Mouse (Mus musculus): Measurements from ENCODE around the gene Chsy1. TPM values are rescaled to one million over a fixed set of nuclear protein-coding genes. Genes with fewer than 3 reads are reported as not detected.

The Chsy1 gene
- polyA plus RNA-seq, 1 experiment from 2014 or later, result 11.4 TPM

DNA sequence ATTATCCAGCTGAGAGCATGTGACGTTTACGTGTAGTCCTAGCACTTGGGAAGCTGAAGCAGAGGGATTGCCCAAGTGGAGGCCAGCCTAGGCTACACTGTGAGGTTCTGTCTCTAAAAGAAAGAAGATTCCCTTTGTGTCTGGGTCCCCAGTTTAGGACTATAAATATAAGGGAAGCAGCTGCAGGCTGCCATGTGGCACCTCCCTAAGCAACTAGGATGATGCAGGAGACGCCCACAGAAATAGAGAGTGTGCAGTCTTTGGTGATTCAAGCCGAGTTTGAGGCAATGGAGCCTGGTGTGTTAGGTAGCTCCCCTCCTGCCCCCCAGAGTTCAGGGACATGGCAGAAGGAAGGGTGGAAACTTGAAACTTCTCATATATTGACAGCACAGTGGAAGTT, 21.7 kb upstream of the Chsy1 start:
- H3K36me3 ChIP-seq (ENCODE audit: control insufficient read depth, insufficient read depth), result peaks cover 57% of the 10 kb centered on the region
- no peak overlapping the region for H3K9ac ChIP-seq (replicated peaks; ENCODE audit: low read depth, low read length)
- H3K27ac ChIP-seq (ENCODE audit: low read length), result no peak overlapping the region
- no peaks in the 10 kb centered on the region for H3K4me1 ChIP-seq (replicated peaks; ENCODE audit: control insufficient read depth, insufficient read depth, low read length)
- no peak for ATAC-seq
- no peaks in the 10 kb centered on the region for H3K27me3 ChIP-seq (replicated peaks; ENCODE audit: control insufficient read depth, insufficient read depth, low read length)
- H3K4me2 ChIP-seq (ENCODE audit: low read length), result no peak overlapping the region
- H3K9me3 ChIP-seq (ENCODE audit: control insufficient read depth, low read length), result no peaks in the 10 kb centered on the region
- 94% methylated on average over 4 of the region's 4 CpGs for WGBS
- H3K4me3 ChIP-seq (replicated peaks; ENCODE audit: low read length), result no peak overlapping the region

- H3K36me3 ChIP-seq (ENCODE audit: control insufficient read depth, insufficient read depth), result peaks cover 55% of the 10 kb centered on the region
Measured at GRCm38 (mm10) chr7:66088077-66088476, 21.2 kb upstream of the Chsy1 start.

DNA sequence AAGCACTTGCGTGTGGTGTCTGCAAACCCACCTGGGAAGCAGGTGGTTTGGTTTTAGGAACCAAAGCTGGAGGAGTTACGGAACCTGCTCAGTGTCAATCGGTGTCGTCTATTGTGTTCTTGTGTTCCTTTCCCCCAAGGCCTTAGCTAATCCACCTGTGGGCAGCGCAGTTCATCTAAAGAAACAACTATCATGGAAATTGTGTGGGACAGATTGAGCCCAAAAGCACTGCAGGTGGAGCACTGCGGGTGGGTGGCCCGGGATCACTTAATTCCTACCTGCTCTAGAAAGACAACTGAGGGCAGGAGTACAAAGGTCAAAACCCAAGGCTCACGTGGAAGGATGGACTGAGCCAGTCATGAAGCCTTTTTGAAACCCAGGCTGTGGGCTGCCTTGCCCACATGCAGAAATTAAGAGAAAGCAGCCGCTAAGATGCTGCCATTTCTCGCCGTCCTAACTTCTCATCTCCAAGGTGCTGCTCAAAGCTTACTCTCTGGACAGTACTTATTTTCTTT, 18.6 kb upstream of the Chsy1 start:
- Histone ChIP-seq H3K9me3 (ENCODE audit: control insufficient read depth, low read length) (no peaks in the 10 kb centered on the region), H3K4me2 (ENCODE audit: low read length) (no peak overlapping the region), H3K27ac (ENCODE audit: low read length) (no peak overlapping the region), H3K36me3 (ENCODE audit: control insufficient read depth, insufficient read depth) (peaks cover 37% of the 10 kb centered on the region), H3K9ac (replicated peaks; ENCODE audit: low read depth, low read length) (no peak overlapping the region), H3K4me3 (replicated peaks; ENCODE audit: low read length) (no peak overlapping the region), H3K27me3 (replicated peaks; ENCODE audit: control insufficient read depth, insufficient read depth, low read length) (no peaks in the 10 kb centered on the region), H3K4me1 (replicated peaks; ENCODE audit: control insufficient read depth, insufficient read depth, low read length) (no peaks in the 10 kb centered on the region)
- 73% methylated on average over 11 of the region's 11 CpGs for WGBS
- ATAC-seq, result no peak

More at GRCm38 (mm10) chr7:66088077-66088476, 21.2 kb upstream of the Chsy1 start:
- Histone ChIP-seq H3K4me3 (replicated peaks; ENCODE audit: low read length) (no peak overlapping the region), H3K4me1 (replicated peaks; ENCODE audit: control insufficient read depth, insufficient read depth, low read length) (no peaks in the 10 kb centered on the region), H3K27me3 (replicated peaks; ENCODE audit: control insufficient read depth, insufficient read depth, low read length) (no peaks in the 10 kb centered on the region), H3K9me3 (ENCODE audit: control insufficient read depth, low read length) (no peaks in the 10 kb centered on the region), H3K4me2 (ENCODE audit: low read length) (no peak overlapping the region), H3K9ac (replicated peaks; ENCODE audit: low read depth, low read length) (no peak overlapping the region), H3K27ac (ENCODE audit: low read length) (no peak overlapping the region)
- ATAC-seq, result no peak
- WGBS, result 89% methylated on average over 2 of the region's 2 CpGs

DNA sequence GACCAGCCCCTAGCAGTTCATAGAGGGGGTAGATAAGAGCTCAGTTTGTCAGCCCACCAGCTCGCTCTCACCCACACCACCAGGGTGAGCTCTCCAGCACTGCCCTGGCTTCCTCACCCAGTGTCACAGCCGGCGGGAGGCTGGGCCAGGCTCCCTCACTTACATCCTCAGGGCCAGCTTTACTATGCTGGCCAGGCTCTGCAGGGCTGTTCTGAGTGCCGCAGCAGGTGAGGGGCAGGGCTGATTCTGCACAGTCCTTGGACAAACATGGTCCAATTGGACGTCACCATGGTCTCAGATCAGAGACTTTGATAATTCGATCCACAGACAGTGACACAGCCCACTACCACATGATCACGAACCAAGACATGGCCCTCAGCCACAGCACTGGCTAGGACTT, 17.8 kb upstream of the Chsy1 start:
- Histone ChIP-seq H3K4me1 (replicated peaks; ENCODE audit: control insufficient read depth, insufficient read depth, low read length) (no peaks in the 10 kb centered on the region), H3K36me3 (ENCODE audit: control insufficient read depth, insufficient read depth) (peaks cover 32% of the 10 kb centered on the region), H3K4me3 (replicated peaks; ENCODE audit: low read length) (no peak overlapping the region), H3K27ac (ENCODE audit: low read length) (no peak overlapping the region), H3K4me2 (ENCODE audit: low read length) (no peak overlapping the region), H3K9me3 (ENCODE audit: control insufficient read depth, low read length) (no peaks in the 10 kb centered on the region), H3K9ac (replicated peaks; ENCODE audit: low read depth, low read length) (no peak overlapping the region), H3K27me3 (replicated peaks; ENCODE audit: control insufficient read depth, insufficient read depth, low read length) (no peaks in the 10 kb centered on the region)
- peak; percentile 20; the same call in 1 of the 2 replicates for ATAC-seq
- 90% methylated on average over 7 of the region's 7 CpGs for WGBS

DNA sequence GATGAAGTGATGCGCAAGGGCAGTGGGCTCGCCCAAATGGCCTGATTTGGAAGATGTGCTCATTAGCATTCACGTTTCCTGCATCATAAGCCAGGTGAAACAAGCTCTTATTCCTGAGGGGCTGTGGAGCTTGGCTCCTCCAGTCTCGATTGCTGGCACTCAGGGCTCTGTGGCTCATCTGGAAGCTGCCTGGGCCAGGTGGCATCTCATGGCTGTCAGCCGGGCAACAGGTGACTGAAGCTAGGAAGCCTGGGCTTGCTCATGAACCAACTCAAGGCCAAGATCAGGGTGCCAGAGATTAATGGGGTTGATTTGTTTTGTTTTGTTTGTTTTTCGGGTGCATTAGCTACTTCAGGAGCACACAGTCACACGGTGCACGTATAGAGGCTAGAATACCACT, 16.7 kb upstream of the Chsy1 start:
- H3K4me1 ChIP-seq (replicated peaks; ENCODE audit: control insufficient read depth, insufficient read depth, low read length), result no peaks in the 10 kb centered on the region
- WGBS, result 88% methylated on average over 8 of the region's 8 CpGs
- no peaks in the 10 kb centered on the region for H3K27me3 ChIP-seq (replicated peaks; ENCODE audit: control insufficient read depth, insufficient read depth, low read length)
- H3K36me3 ChIP-seq (ENCODE audit: control insufficient read depth, insufficient read depth), result peaks cover 24% of the 10 kb centered on the region
- no peak overlapping the region for H3K4me3 ChIP-seq (replicated peaks; ENCODE audit: low read length)
- H3K9me3 ChIP-seq (ENCODE audit: control insufficient read depth, low read length), result no peaks in the 10 kb centered on the region
- H3K9ac ChIP-seq (replicated peaks; ENCODE audit: low read depth, low read length), result no peak overlapping the region
- no peak for ATAC-seq
- H3K4me2 ChIP-seq (ENCODE audit: low read length), result no peak overlapping the region
- H3K27ac ChIP-seq (ENCODE audit: low read length), result no peak overlapping the region

GRCm38 (mm10) chr7:66094141-66094540, 15.2 kb upstream of the Chsy1 start:
- H3K4me3 ChIP-seq (replicated peaks; ENCODE audit: low read length), result no peak overlapping the region
- WGBS, result 62% methylated on average over 5 of the region's 5 CpGs
- H3K27me3 ChIP-seq (replicated peaks; ENCODE audit: control insufficient read depth, insufficient read depth, low read length), result no peaks in the 10 kb centered on the region
- no peaks in the 10 kb centered on the region for H3K4me1 ChIP-seq (replicated peaks; ENCODE audit: control insufficient read depth, insufficient read depth, low read length)
- no peak overlapping the region for H3K9ac ChIP-seq (replicated peaks; ENCODE audit: low read depth, low read length)
- no peak overlapping the region for H3K4me2 ChIP-seq (ENCODE audit: low read length)
- ATAC-seq, result no peak
- no peak overlapping the region for H3K27ac ChIP-seq (ENCODE audit: low read length)
- H3K9me3 ChIP-seq (ENCODE audit: control insufficient read depth, low read length), result no peaks in the 10 kb centered on the region
- H3K36me3 ChIP-seq (ENCODE audit: control insufficient read depth, insufficient read depth), result peaks cover 14% of the 10 kb centered on the region

- no peak overlapping the region for H3K9ac ChIP-seq (replicated peaks; ENCODE audit: low read depth, low read length)
- no peak overlapping the region for H3K27ac ChIP-seq (ENCODE audit: low read length)
- H3K9me3 ChIP-seq (ENCODE audit: control insufficient read depth, low read length), result no peaks in the 10 kb centered on the region
- H3K4me1 ChIP-seq (replicated peaks; ENCODE audit: control insufficient read depth, insufficient read depth, low read length), result no peaks in the 10 kb centered on the region
- no peaks in the 10 kb centered on the region for H3K36me3 ChIP-seq (ENCODE audit: control insufficient read depth, insufficient read depth)
- 0 out of 2 replicates have a peak, but pooled peaks cover 3% of the 10 kb centered on the region for H3K27me3 ChIP-seq (replicated peaks; ENCODE audit: control insufficient read depth, insufficient read depth, low read length)
- no peak for ATAC-seq
- no peak overlapping the region for H3K4me2 ChIP-seq (ENCODE audit: low read length)
- H3K4me3 ChIP-seq (replicated peaks; ENCODE audit: low read length), result no peak overlapping the region
- WGBS, result 86% methylated on average over 7 of the region's 7 CpGs
Measured at GRCm38 (mm10) chr7:66098803-66099202, 10.5 kb upstream of the Chsy1 start.

DNA sequence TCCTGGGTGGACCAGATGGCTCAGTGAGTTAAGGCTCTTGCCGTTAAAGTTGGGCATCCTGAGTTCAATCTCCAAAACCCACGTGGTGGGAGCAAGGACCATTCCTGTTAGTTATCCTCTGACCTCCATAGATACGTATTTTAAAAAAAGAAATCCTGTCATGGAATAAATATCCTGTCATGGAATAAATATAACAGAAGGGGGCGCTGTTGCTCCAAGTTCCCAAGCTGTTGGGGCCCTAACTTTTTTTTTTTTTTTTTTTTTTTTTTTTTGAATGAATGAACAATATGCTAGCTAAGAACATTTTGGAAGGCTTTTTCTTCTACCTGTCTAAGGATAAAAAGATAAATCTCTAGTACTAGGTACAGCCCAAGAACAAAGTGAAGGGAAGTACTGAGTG, 7.4 kb upstream of the Chsy1 start:
- Histone ChIP-seq H3K9ac (replicated peaks; ENCODE audit: low read depth, low read length) (no peak overlapping the region), H3K27ac (ENCODE audit: low read length) (no peak overlapping the region), H3K4me3 (replicated peaks; ENCODE audit: low read length) (no peak overlapping the region), H3K4me2 (ENCODE audit: low read length) (no peak overlapping the region), H3K36me3 (ENCODE audit: control insufficient read depth, insufficient read depth) (no peaks in the 10 kb centered on the region), H3K9me3 (ENCODE audit: control insufficient read depth, low read length) (no peaks in the 10 kb centered on the region), H3K4me1 (replicated peaks; ENCODE audit: control insufficient read depth, insufficient read depth, low read length) (no peaks in the 10 kb centered on the region), H3K27me3 (replicated peaks; ENCODE audit: control insufficient read depth, insufficient read depth, low read length) (0 out of 2 replicates have a peak, but pooled peaks cover 3% of the 10 kb centered on the region)
- WGBS, result 7% methylated on average over 4 of the region's 4 CpGs
- ATAC-seq, result no peak

DNA sequence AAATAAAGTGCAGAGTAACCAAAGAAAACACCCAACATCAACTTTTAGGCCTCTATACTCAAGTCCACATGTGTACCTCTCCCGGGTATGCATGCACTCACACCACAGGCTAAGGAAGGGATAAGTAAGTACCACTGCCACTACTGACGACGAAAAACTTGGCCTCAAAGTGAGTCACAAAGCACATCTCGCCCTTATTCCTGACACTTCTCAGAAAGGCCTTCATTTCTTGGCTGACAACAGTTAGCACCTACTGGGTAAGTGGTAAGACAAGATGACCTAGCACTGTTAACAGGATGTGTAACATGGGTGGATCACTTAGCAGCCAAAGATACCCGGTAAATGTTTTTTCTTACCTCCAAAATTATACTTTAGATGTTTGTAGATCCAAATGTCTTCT, 4.8 kb upstream of the Chsy1 start:
- H3K9me3 ChIP-seq (ENCODE audit: control insufficient read depth, low read length), result no peaks in the 10 kb centered on the region
- 0 out of 2 replicates have a peak, but pooled peaks cover 3% of the 10 kb centered on the region for H3K27me3 ChIP-seq (replicated peaks; ENCODE audit: control insufficient read depth, insufficient read depth, low read length)
- no peak overlapping the region for H3K27ac ChIP-seq (ENCODE audit: low read length)
- no peak overlapping the region for H3K9ac ChIP-seq (replicated peaks; ENCODE audit: low read depth, low read length)
- no peak for ATAC-seq
- WGBS, result 86% methylated on average over 5 of the region's 5 CpGs
- H3K36me3 ChIP-seq (ENCODE audit: control insufficient read depth, insufficient read depth), result no peaks in the 10 kb centered on the region
- H3K4me1 ChIP-seq (replicated peaks; ENCODE audit: control insufficient read depth, insufficient read depth, low read length), result peaks cover 5% of the 10 kb centered on the region; the same call in 1 of the 2 replicates
- no peak overlapping the region for H3K4me2 ChIP-seq (ENCODE audit: low read length)
- no peak overlapping the region for H3K4me3 ChIP-seq (replicated peaks; ENCODE audit: low read length)

- no peak for ATAC-seq
- no peak overlapping the region for H3K4me3 ChIP-seq (replicated peaks; ENCODE audit: low read length)
- H3K4me2 ChIP-seq (ENCODE audit: low read length), result no peak overlapping the region
- H3K27ac ChIP-seq (ENCODE audit: low read length), result no peak overlapping the region
- no peaks in the 10 kb centered on the region for H3K36me3 ChIP-seq (ENCODE audit: control insufficient read depth, insufficient read depth)
- no peak overlapping the region for H3K9ac ChIP-seq (replicated peaks; ENCODE audit: low read depth, low read length)
- 53% methylated on average over 4 of the region's 4 CpGs for WGBS
- H3K9me3 ChIP-seq (ENCODE audit: control insufficient read depth, low read length), result no peaks in the 10 kb centered on the region
- 0 out of 2 replicates have a peak, but pooled peaks cover 3% of the 10 kb centered on the region for H3K27me3 ChIP-seq (replicated peaks; ENCODE audit: control insufficient read depth, insufficient read depth, low read length)
- H3K4me1 ChIP-seq (replicated peaks; ENCODE audit: control insufficient read depth, insufficient read depth, low read length), result peaks cover 8% of the 10 kb centered on the region
Measured at GRCm38 (mm10) chr7:66105771-66106170, 3.5 kb upstream of the Chsy1 start.
